Mouse (Mus musculus) T-helper 1 cell (primary cell): Measurements from ENCODE around the gene Slc35d1.

Experiments
- in situ Hi-C: fragments of 300-600 bp; cut with MboI, MseI; formaldehyde crosslinking; loops from one replicate; pipeline ENCODE4 v1.15.1; 2025; ENCODE audit warnings: high pct_unique_total_duplicates

The Slc35d1 gene

GRCm38 (mm10) chr4:103214925-103215820, at the start of gene Slc35d1:
TSS of gene Slc35d1 (minus strand) at chr4:103215164.
- in situ Hi-C loops, result no loop called here

- in situ Hi-C loops, result no loop called here
Measured at GRCm38 (mm10) chr4:103263812-103264396, 48.9 kb upstream of the Slc35d1 start.

GRCm38 (mm10) chr4:103263378-103263777, 48.4 kb upstream of the Slc35d1 start:
- in situ Hi-C loops, result no loop called here

GRCm38 (mm10) chr4:103258817-103259216, 43.9 kb upstream of the Slc35d1 start:
- in situ Hi-C loops, result no loop called here

GRCm38 (mm10) chr4:103253846-103254245, 38.9 kb upstream of the Slc35d1 start:
- in situ Hi-C loops, result no loop called here

- in situ Hi-C loops, result no loop called here
Measured at GRCm38 (mm10) chr4:103249436-103250085, 34.6 kb upstream of the Slc35d1 start.

- in situ Hi-C loops, result no loop called here
Measured at GRCm38 (mm10) chr4:103247813-103248212, 32.8 kb upstream of the Slc35d1 start.

- in situ Hi-C loops, result no loop called here
Measured at GRCm38 (mm10) chr4:103247249-103247648, 32.3 kb upstream of the Slc35d1 start.

GRCm38 (mm10) chr4:103232156-103232555, 17.2 kb upstream of the Slc35d1 start:
- in situ Hi-C loops, result loop anchor here (10.0 kb wide), 1 partner anchor 133 kb away; no protein-coding TSS in a partner anchor

GRCm38 (mm10) chr4:103222854-103223253, 7.9 kb upstream of the Slc35d1 start:
- in situ Hi-C loops, result loop anchor here (10.0 kb wide), 1 partner anchor 1578 kb away; the partner anchor contains the start of gene Leprot

- in situ Hi-C loops, result loop anchor here (10.0 kb wide), 1 partner anchor 1577 kb away; the partner anchor contains the start of gene Leprot
Measured at GRCm38 (mm10) chr4:103221789-103222188, 6.8 kb upstream of the Slc35d1 start.

- in situ Hi-C loops, result no loop called here
Measured at GRCm38 (mm10) chr4:103219011-103219410, 4.0 kb upstream of the Slc35d1 start.

GRCm38 (mm10) chr4:103216046-103216445, 1.1 kb upstream of the Slc35d1 start:
- in situ Hi-C loops, result no loop called here

GRCm38 (mm10) chr4:103214498-103214924, 453 bp downstream of the Slc35d1 start:
- in situ Hi-C loops, result no loop called here

- in situ Hi-C loops, result no loop called here
Measured at GRCm38 (mm10) chr4:103213859-103214497, 986 bp downstream of the Slc35d1 start.

GRCm38 (mm10) chr4:103208553-103208952, 6.4 kb downstream of the Slc35d1 start:
- in situ Hi-C loops, result no loop called here

- in situ Hi-C loops, result no loop called here
Measured at GRCm38 (mm10) chr4:103203646-103204045, 11.3 kb downstream of the Slc35d1 start.

GRCm38 (mm10) chr4:103200046-103200445, 14.9 kb downstream of the Slc35d1 start:
- in situ Hi-C loops, result no loop called here

- in situ Hi-C loops, result loop anchor here (25.0 kb wide), 1 partner anchor 1688 kb away; the partner anchor contains the start of gene C8a
Measured at GRCm38 (mm10) chr4:103199086-103199485, 15.9 kb downstream of the Slc35d1 start.

- in situ Hi-C loops, result loop anchor here (25.0 kb wide), 1 partner anchor 1690 kb away; the partner anchor contains the start of gene C8a
Measured at GRCm38 (mm10) chr4:103197401-103197800, 17.6 kb downstream of the Slc35d1 start.

GRCm38 (mm10) chr4:103192421-103192820, 22.5 kb downstream of the Slc35d1 start:
- in situ Hi-C loops, result loop anchor here (25.0 kb wide), 1 partner anchor 1695 kb away; the partner anchor contains the start of gene C8a
